Mouse (Mus musculus) forebrain, embryonic 13.5 days (tissue): ENCODE data around the gene Nr2c2. TPM values are rescaled to one million over a fixed set of nuclear protein-coding genes. Genes with fewer than 3 reads are reported as not detected.
"Not testable (repeated sequence)": the region's sequence is repeated elsewhere in the genome, so short reads cannot be mapped to it uniquely, and the experiment has no call there.

Experiments
- ATAC-seq: fragments of 200-750 bp; cut with Nextera tagmentation; 2 replicates; pipeline ENCODE4 v1.8.0; 2017
- H3K27ac ChIP-seq: fragments of 300-500 bp; sonication (generic); 2 replicates; pipeline ENCODE4 v1.5.1; 2015; ENCODE audit warnings: inconsistent platforms, mild to moderate bottlenecking, moderate library complexity
- H3K27me3 ChIP-seq: fragments of 300-500 bp; sonication (generic); 2 replicates; pipeline ENCODE4 v1.6.1; 2015; ENCODE audit warnings: mild to moderate bottlenecking, inconsistent platforms
- H3K36me3 ChIP-seq: fragments of 300-500 bp; sonication (generic); 2 replicates; pipeline ENCODE4 v1.6.1; 2015; ENCODE audit warnings: mild to moderate bottlenecking, inconsistent platforms; ENCODE audit not compliant: poor library complexity, severe bottlenecking
- H3K4me1 ChIP-seq: fragments of 300-500 bp; sonication (generic); 2 replicates; pipeline ENCODE4 v1.6.1; 2015; ENCODE audit warnings: inconsistent platforms
- H3K4me2 ChIP-seq: fragments of 300-500 bp; sonication (generic); 2 replicates; pipeline ENCODE4 v1.6.1; 2015; ENCODE audit warnings: inconsistent platforms, mild to moderate bottlenecking, moderate library complexity
- H3K4me3 ChIP-seq: fragments of 300-500 bp; sonication (generic); 2 replicates; pipeline ENCODE4 v1.5.1; 2015; ENCODE audit warnings: mild to moderate bottlenecking, inconsistent platforms
- H3K9ac ChIP-seq: fragments of 300-500 bp; sonication (generic); 2 replicates; pipeline ENCODE4 v1.6.1; 2015; ENCODE audit warnings: mild to moderate bottlenecking, inconsistent platforms
- H3K9me3 ChIP-seq: fragments of 300-500 bp; sonication (generic); replicated peaks from 2 replicates; pipeline ENCODE4 v1.6.1; 2016; ENCODE audit warnings: inconsistent platforms
- WGBS: fragments of 180-500 bp; shearing (Covaris S2); methylation state at CpG from one replicate; pipeline ENCODE4 v1.1.7; 2015; 5-methylcytosine and 5-hydroxymethylcytosine counted together
- polyA plus RNA-seq: library from polyadenylated mRNA; unstranded; fragments of >200 nt; fragmentation: Nextera tagmentation; extraction: Ambion mirVana; gene quantifications from 2 replicates; pipeline ENCODE4 v1.2.1, GENCODE M21; 2015

The Nr2c2 gene
- polyA plus RNA-seq, 1 experiment from 2014 or later = 21.7 TPM

DNA sequence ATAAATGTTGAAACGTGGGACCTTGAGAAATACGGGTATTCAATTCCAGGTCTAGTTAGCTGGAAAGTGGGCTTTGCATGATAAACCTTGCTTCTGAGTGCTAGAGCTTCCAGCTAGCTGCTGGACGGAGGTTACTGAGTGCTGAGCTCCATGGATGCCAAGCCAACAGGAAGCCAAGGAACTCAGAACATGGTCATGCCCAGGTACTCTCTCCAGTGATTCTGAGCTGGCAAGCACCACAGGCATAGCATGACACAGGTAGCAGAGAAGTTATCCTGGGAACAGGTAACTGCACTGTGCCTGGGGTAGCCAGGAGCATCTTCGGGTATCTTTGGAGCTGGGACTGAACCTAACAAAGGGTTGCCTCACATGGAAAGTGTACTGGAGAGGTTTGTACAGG lies 8.4 kb upstream of the Nr2c2 start:
- Histone ChIP-seq H3K4me3 (no peak overlapping the region), H3K9me3 (no peaks in the 10 kb centered on the region), H3K27ac (no peak overlapping the region), H3K27me3 (no peaks in the 10 kb centered on the region), H3K4me2 (no peak overlapping the region), H3K36me3 (no peaks in the 10 kb centered on the region), H3K9ac (no peak overlapping the region), H3K4me1 (no peaks in the 10 kb centered on the region)
- ATAC-seq = no peak
- 87% methylated on average over 4 of the region's 4 CpGs for WGBS

DNA sequence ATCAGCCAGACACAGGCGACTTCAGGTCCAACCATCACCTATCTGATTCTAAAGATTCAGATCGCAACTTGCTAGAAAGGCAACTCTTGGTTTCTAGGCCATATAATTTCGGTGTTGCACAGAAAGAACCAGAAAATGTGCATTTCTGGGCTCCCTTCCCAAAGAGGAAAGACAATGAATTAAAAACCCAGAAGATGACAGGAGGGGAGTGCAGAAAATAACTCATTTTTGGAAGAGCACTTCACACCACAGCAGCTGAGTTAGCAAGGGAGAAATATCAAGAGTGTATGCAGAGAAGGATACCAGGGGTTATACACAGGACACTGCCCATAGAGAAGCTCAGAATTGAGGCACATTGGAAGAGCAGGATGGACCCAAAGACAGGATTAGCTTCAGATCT lies 6.3 kb upstream of the Nr2c2 start:
- Histone ChIP-seq H3K4me3 (no peak overlapping the region), H3K4me2 (no peak overlapping the region), H3K4me1 (peaks cover 1% of the 10 kb centered on the region), H3K27me3 (no peaks in the 10 kb centered on the region), H3K9me3 (no peaks in the 10 kb centered on the region), H3K27ac (no peak overlapping the region), H3K9ac (no peak overlapping the region), H3K36me3 (no peaks in the 10 kb centered on the region)
- ATAC-seq = no peak
- 79% methylated on average over 3 of the region's 3 CpGs for WGBS

DNA sequence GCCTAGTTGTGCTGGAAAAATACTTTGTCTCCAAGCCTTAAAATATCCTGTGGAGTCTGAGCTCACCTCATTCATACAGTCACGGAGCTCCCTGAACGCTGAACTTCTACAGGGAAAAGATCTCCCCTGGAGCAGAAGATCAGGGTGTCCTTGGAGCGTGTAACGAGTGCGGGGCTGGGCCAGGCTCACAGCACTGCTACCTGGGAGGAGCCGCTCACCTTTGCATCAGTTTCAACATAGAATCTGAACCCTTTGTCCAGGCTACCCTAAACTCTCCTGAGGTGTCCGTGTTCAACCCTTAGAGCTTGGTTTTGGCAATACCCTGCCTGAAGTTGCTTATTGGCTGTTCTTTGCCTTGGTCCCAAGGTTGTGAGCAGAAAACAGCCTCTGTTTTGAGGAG lies 2.0 kb upstream of the Nr2c2 start:
- H3K4me1 ChIP-seq = peaks cover 23% of the 10 kb centered on the region
- ATAC-seq, H3K4me3 ChIP-seq, H3K9ac ChIP-seq, H3K27ac ChIP-seq, H3K27me3 ChIP-seq, H3K4me2 ChIP-seq, H3K36me3 ChIP-seq, H3K9me3 ChIP-seq: not testable (repeated sequence)
- 89% methylated on average over 7 of the region's 7 CpGs for WGBS

DNA sequence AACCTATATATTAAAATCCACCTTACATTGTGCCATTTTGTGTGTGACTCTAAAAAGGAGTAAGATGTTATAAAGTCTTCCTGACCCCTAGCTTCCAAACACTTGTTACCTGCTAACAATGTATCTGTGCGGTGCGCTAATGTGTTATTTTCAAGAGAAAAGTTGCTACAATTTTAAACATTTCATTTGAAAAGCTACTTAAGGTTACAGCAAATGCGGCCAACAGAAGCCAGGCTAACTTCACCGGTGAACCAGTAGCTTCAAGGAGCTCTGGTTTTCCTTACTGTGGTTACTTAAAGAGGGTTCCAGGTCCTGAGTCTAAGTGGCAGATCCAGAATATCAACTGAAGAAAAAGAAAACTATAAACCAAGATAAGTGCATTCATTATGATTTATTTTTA lies 1.2 kb upstream of the Nr2c2 start:
- ATAC-seq = no peak
- Histone ChIP-seq H3K9ac (peak overlapping the region; percentile 98; the same call in 1 of the 2 replicates), H3K4me1 (peaks cover 31% of the 10 kb centered on the region), H3K27ac (no peak overlapping the region), H3K9me3 (no peaks in the 10 kb centered on the region), H3K36me3 (no peaks in the 10 kb centered on the region), H3K4me3 (no peak overlapping the region), H3K4me2 (peak overlapping the region; percentile 67), H3K27me3 (no peaks in the 10 kb centered on the region)
- WGBS = 93% methylated on average over 4 of the region's 4 CpGs

DNA sequence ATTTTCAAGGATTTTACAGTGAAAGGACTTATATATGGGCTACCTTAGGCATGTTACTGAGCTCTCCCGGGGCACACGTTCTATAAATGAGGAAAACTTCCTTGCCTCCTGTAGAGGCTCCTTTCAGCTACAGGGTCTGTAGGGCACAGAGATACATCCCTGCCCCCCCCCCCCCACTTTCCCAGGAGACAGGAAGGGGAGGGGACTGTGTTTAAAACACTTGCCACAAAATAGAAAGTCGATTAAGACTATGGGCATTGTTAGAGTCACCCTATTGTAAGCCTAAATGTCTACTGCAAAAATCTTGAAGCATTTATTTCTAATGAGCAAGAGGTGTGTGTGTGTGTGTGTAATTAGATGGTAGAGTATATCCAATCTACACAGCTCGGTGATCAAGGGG lies 693 bp upstream of the Nr2c2 start:
- WGBS = under 1% methylated on average over 4 of the region's 4 CpGs
- no peaks in the 10 kb centered on the region for H3K9me3 ChIP-seq
- H3K36me3 ChIP-seq = no peaks in the 10 kb centered on the region
- H3K27me3 ChIP-seq = no peaks in the 10 kb centered on the region
- H3K9ac ChIP-seq = peak overlapping the region; percentile 98
- ATAC-seq = no peak
- H3K4me3 ChIP-seq = peak overlapping the region; percentile 92
- peak overlapping the region; percentile 99 for H3K27ac ChIP-seq
- peak overlapping the region; percentile 67 for H3K4me2 ChIP-seq
- peaks cover 32% of the 10 kb centered on the region for H3K4me1 ChIP-seq

DNA sequence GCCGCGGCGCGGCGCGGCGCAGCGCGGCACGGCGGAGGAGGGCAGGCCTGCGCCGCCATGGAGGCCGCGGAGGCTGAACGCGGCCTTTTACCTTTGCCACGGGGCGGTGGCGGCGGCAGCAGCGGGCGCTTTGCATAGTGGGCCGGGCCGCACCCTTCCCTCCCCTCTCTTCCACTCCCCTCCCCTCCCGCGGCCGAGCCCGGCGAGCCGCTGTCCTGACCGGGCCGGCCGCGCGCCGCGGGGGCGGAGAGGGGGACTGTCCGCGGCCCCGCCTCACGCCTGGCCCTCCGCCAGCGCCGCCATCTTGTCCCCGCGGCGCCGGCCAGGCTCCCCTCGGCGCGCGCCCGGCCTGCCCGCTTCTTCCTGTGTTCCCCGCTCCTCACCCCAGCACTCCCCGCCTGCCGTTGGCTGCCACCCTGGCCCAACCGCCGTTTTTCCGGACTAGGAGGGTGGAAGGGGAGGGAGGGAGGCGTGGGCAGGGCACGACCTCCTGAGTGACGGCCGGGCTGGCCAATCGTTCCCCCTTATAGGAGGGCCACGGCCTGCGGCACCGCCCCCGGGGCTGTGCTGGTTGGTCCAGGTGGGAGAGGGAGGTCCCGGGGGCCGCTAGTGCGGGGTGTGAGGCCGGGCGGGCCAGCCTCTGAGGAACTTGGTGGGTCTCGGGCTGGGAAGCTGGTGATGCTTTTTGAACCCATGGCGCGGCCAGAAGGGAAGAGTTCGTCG lies 738 bp downstream of the Nr2c2 start:
- WGBS = under 1% methylated on average over 49 of the region's 81 CpGs
- peak overlapping the region; percentile 99 for H3K27ac ChIP-seq
- H3K9me3 ChIP-seq = no peaks in the 10 kb centered on the region
- H3K27me3 ChIP-seq = no peaks in the 10 kb centered on the region
- no peaks in the 10 kb centered on the region for H3K36me3 ChIP-seq
- peak overlapping the region; percentile 67 for H3K4me2 ChIP-seq
- H3K4me3 ChIP-seq = peak overlapping the region; percentile 92
- H3K9ac ChIP-seq = peak overlapping the region; percentile 98
- ATAC-seq = peak; percentile 99
- H3K4me1 ChIP-seq = peaks cover 32% of the 10 kb centered on the region

DNA sequence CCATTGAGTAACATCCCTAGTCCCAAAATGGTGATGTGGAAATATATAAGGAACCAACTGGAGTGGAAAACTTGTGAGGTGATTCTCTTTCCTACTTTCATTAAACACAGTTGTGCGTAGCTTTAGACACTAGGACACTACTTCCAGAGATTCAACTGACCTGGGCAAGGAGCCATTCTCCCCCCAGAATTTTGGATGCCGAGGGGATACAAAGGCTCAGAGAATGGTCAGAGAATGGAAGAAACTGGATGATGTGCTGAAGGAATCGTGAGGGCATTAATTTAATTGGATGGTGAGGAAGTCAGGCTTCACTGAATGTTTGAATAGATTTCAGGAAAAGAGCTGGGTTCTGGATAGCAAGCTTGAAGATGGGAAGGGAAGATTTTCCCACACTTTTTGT lies 1.5 kb downstream of the Nr2c2 start:
- Histone ChIP-seq H3K9me3 (no peaks in the 10 kb centered on the region), H3K4me1 (peaks cover 32% of the 10 kb centered on the region), H3K36me3 (no peaks in the 10 kb centered on the region), H3K27ac (peak overlapping the region; percentile 99), H3K9ac (peak overlapping the region; percentile 98), H3K27me3 (no peaks in the 10 kb centered on the region), H3K4me3 (peak overlapping the region; percentile 92), H3K4me2 (peak overlapping the region; percentile 67)
- no peak for ATAC-seq
- WGBS = 5% methylated on average over 3 of the region's 3 CpGs

DNA sequence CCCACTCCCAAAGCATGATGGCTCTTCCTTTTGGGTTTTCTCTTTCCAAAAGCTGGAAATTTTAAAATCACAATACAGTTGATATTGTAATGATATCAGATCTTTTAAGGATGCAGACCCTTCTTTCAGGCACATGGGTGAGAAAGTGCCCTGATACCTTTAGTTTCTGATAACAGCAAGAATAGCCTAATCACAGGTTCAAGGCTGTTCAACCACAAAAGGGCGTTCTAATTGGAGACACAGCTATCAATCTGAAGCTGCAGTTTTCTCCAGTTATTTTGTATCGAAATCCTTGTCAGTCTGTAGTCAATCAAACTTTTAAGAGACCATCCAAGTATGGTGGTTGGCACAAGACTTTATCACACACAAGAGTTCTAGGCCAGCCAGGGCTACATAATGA lies 2.7 kb downstream of the Nr2c2 start:
- Histone ChIP-seq H3K4me3 (no peak overlapping the region), H3K27me3 (no peaks in the 10 kb centered on the region), H3K27ac (no peak overlapping the region), H3K4me1 (peaks cover 32% of the 10 kb centered on the region), H3K4me2 (no peak overlapping the region), H3K36me3 (no peaks in the 10 kb centered on the region), H3K9ac (no peak overlapping the region), H3K9me3 (no peaks in the 10 kb centered on the region)
- no peak for ATAC-seq
- 91% methylated on average over 2 of the region's 2 CpGs for WGBS

DNA sequence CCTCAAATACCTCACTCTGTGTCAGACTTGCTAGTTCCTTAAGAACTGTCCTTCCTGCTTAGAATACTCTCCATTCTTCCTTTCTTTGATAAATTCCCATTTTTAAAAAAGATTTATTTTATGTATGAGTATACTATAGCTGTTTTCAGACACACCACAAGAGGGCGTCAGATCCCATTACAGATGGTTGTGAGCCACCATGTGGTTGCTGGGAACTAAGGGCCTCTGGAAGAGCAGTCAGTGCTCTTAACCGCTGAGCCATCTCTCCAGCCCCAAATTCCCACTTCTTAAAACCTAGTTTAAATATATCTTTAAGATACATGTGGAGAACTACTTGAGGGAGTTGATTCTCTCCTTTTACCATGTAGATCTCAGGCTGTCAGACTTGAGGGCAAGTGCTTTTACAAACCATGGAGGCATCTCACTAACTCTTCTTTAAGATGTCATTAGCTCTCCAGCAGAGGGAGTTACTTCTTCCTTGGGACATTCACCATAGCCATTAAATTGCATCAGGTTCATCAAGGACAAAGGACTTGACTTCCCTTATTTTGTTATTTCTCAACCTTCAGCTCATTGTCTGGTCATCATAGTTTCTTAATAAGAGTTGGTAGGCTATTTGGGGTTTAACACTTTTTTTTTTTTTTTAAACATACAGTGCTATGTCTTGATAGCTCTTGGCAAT lies 9.6 kb downstream of the Nr2c2 start:
- H3K9me3 ChIP-seq = no peaks in the 10 kb centered on the region
- peaks cover 11% of the 10 kb centered on the region for H3K4me1 ChIP-seq
- no peak overlapping the region for H3K4me3 ChIP-seq
- H3K9ac ChIP-seq = no peak overlapping the region
- ATAC-seq = no peak
- no peak overlapping the region for H3K27ac ChIP-seq
- WGBS = 75% methylated on average over 2 of the region's 2 CpGs
- H3K36me3 ChIP-seq = no peaks in the 10 kb centered on the region
- H3K27me3 ChIP-seq = no peaks in the 10 kb centered on the region
- no peak overlapping the region for H3K4me2 ChIP-seq

DNA sequence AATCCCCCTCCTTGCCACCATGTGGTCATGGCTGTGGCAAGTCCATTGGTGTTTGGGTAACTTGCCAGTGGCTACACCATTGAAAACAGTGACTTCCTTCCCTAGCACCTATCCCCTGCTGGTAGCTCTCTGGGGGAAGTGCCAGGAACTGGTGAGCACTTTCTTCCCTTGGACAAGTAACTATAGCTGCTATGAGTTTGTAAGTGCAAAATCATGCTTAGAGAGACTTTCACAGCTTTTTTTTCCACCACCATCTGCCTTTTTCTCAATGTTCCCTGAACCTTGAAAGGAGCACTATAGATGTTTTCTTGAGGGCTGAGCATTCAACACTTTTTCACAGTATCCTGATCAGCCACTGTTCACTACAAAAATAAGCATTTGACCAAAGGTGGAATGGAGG lies 33.4 kb downstream of the Nr2c2 start:
- ATAC-seq = no peak
- H3K9me3 ChIP-seq = no peaks in the 10 kb centered on the region

DNA sequence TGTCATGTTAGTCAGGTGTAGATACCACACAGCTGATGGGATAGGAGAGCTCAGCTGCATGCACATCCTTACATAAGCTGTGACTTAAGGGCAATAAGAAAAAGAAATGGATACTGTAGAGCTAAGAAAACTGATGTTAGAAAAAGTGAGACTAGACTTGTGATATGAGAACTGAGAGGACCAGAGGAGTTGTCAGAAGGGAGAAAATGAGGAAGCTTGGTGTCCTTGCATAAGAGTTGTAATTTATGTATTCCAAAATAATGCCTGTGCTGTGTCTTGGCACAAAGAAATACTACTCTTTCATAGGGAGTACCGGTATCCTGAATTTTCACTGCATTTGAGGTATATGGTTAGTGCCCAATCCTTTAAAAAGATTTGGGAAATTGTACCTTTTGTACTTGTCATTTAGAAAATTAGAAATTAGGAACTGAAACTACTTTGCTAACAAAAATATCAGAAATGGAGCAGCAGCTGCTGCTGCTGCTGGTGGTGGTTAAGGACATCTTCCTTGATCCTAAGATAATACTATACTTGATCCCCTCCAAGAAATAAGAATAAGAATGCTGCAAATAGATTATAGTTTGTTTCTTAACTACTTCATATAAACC lies 35.8 kb downstream of the Nr2c2 start:
- Histone ChIP-seq H3K4me1 (no peaks in the 10 kb centered on the region), H3K4me3 (no peak overlapping the region), H3K9me3 (no peaks in the 10 kb centered on the region), H3K27me3 (no peaks in the 10 kb centered on the region), H3K9ac (no peak overlapping the region), H3K27ac (no peak overlapping the region), H3K36me3 (no peaks in the 10 kb centered on the region), H3K4me2 (no peak overlapping the region)
- 98% methylated on average over 1 of the region's 1 CpGs for WGBS
- no peak for ATAC-seq

More for the DNA sequence above, 33.4 kb downstream of the Nr2c2 start:
- Histone ChIP-seq H3K36me3 (no peaks in the 10 kb centered on the region), H3K4me1 (no peaks in the 10 kb centered on the region), H3K27ac (peak overlapping the region; percentile 48; the same call in 1 of the 2 replicates), H3K27me3 (no peaks in the 10 kb centered on the region), H3K9ac (no peak overlapping the region), H3K4me2 (no peak overlapping the region), H3K4me3 (no peak overlapping the region)

DNA sequence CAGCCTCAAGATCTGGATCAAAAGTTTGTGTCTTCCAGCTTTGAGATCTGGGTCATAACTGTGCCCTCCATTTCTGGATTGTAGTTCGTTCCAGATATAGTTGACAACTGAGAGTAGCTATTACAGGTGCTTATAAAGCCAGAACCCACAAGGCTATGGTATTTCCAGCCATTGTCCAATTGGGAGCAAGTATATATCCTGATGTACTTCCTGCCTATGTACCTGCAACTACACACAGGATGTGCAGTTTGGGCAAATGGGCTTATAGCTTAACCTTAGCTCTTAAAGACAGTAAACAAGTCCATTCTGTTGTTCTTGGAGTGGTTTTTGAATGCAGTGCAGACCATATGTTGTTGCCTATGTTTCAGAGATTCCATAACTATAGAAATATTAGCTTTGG lies 40.3 kb downstream of the Nr2c2 start:
- Histone ChIP-seq H3K4me3 (no peak overlapping the region), H3K4me2 (no peak overlapping the region), H3K9me3 (no peaks in the 10 kb centered on the region), H3K4me1 (no peaks in the 10 kb centered on the region), H3K27me3 (no peaks in the 10 kb centered on the region), H3K9ac (no peak overlapping the region), H3K27ac (no peak overlapping the region), H3K36me3 (peaks cover 11% of the 10 kb centered on the region; the same call in 1 of the 2 replicates)
- 95% methylated on average over 1 of the region's 1 CpGs for whole genome bisulfite sequencing
- no peak for ATAC-seq
